Mouse (Mus musculus): ENCODE data around the gene Gm28827. TPM values are rescaled to one million over a fixed set of nuclear protein-coding genes. Genes with fewer than 3 reads are reported as not detected.

Gm28827 gene
- polyA plus RNA-seq (2014; fragmentation: Illumina TruSeq; extraction: RNeasy Lipid Tissue Mini Kit (QIAGEN cat#74804); ENCODE audit: low replicate concordance), result not detected

DNA sequence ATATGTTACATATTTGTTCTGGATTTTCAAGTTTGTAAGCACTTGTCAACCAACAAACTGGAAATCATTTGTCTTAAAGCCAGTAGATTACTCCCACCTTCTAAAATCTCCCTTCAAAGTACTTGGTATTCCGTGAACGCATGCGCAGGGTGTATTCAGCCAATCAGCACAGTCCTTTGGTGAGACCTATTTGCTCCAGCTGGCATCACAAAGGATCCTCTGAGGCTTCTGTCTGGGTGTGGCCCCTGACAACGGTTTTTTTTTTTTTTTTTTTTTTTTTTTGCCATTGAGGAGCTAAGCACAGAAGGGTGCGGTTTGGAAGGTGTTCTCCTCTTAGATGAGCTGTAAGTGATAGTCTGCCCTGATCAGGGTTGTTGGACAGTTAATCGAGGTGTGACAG lies at the start of gene Gm28827:
Gene Gm28827, plus strand, starts transcription at position 301 of the 400 bp plus-strand sequence.

All from small intestine, adult 10 weeks (tissue).